Mouse (Mus musculus) lung, embryonic 14.5 days (tissue): Measurements from ENCODE around the gene Gm2832. TPM values are rescaled to one million over a fixed set of nuclear protein-coding genes. Genes with fewer than 3 reads are reported as not detected.
"Not testable (repeated sequence)": the region's sequence is repeated elsewhere in the genome, so short reads cannot be mapped to it uniquely, and the experiment has no call there.

Experiments used
- ATAC-seq: fragments of 200-750 bp; cut with Nextera tagmentation; 2 replicates; pipeline ENCODE4 v1.8.0; 2017; ENCODE audit warnings: mild to moderate bottlenecking, moderate TSS enrichment, moderate library complexity; ENCODE audit not compliant: insufficient read depth
- DNase-seq: peaks from one replicate; pipeline ENCODE4 v3.0.0-alpha.2; 2015
- H3K27ac ChIP-seq: fragments of 300-500 bp; sonication (generic); 2 replicates; pipeline ENCODE4 v1.5.1; 2014; ENCODE audit warnings: low read depth, mild to moderate bottlenecking, moderate library complexity
- H3K27me3 ChIP-seq: fragments of 300-500 bp; sonication (generic); 2 replicates; pipeline ENCODE4 v1.6.1; 2014; ENCODE audit warnings: low read length, control low read depth; ENCODE audit not compliant: insufficient read depth
- H3K36me3 ChIP-seq: fragments of 300-500 bp; sonication (generic); 2 replicates; pipeline ENCODE4 v1.6.1; 2014; ENCODE audit warnings: control low read depth; ENCODE audit not compliant: insufficient read depth
- H3K4me1 ChIP-seq: fragments of 300-500 bp; sonication (generic); 2 replicates; pipeline ENCODE4 v1.6.1; 2014; ENCODE audit warnings: antibody characterized with exemption, control low read depth; ENCODE audit not compliant: insufficient read depth
- H3K4me2 ChIP-seq: fragments of 300-500 bp; sonication (generic); 2 replicates; pipeline ENCODE4 v1.6.1; 2014; ENCODE audit warnings: mild to moderate bottlenecking
- H3K4me3 ChIP-seq: fragments of 300-500 bp; sonication (generic); 2 replicates; pipeline ENCODE4 v1.5.1; 2014; ENCODE audit warnings: low read depth, low read length
- H3K9ac ChIP-seq: fragments of 300-500 bp; sonication (generic); 2 replicates; pipeline ENCODE4 v1.6.1; 2014
- H3K9me3 ChIP-seq: fragments of 300-500 bp; sonication (generic); 2 replicates; pipeline ENCODE4 v1.6.1; 2016; ENCODE audit warnings: low read depth, low read length, control low read depth
- CTCF ChIP-seq: IDR thresholded peaks from 2 replicates; pipeline ENCODE4 v1.5.1; 2016; ENCODE audit warnings: antibody characterized with exemption, low read depth
- WGBS: fragments of 180-500 bp; shearing (Covaris S2); extraction: QIAGEN DNeasy Blood & Tissue Kit; methylation state at CpG from one replicate; pipeline ENCODE4 v1.1.7; 2014; 5-methylcytosine and 5-hydroxymethylcytosine counted together
- polyA plus RNA-seq: library from polyadenylated mRNA; unstranded; fragments of >200 nt; fragmentation: Nextera tagmentation; extraction: Ambion mirVana; gene quantifications from 2 replicates; pipeline ENCODE4 v1.2.1, GENCODE M21; 2014

Gene Gm2832
- polyA plus RNA-seq = 0.17 TPM in 1 of 2 replicates, not detected in the other

DNA sequence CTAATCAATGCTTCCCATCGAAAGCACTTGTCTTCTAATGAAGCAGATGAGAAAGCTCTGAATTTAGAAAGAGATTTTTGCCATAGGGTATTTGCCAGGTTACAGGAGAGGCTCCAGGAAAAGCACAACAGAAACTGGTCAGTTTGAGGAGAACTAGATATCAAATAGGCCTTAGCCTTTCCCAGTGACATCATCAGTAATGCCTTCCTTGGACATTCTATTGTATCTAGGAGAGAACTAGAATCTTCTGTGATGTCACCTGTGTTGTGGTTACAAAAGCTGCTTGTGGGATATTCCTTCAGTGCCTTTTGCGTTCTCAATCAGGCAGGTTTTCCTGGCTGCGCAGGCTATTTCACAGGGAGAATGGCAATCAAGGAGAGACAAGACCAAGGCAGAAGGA is at the start of gene Gm2832:
Gm2832 (plus strand) TSS at position 301 of the 400 bp plus-strand sequence.
- not testable (repeated sequence) for H3K27me3 ChIP-seq, DNase-seq, H3K4me1 ChIP-seq, ATAC-seq, H3K27ac ChIP-seq, H3K4me3 ChIP-seq, H3K36me3 ChIP-seq, H3K4me2 ChIP-seq, H3K9ac ChIP-seq, H3K9me3 ChIP-seq
- 82% methylated on average over 2 of the region's 3 CpGs for WGBS

DNA sequence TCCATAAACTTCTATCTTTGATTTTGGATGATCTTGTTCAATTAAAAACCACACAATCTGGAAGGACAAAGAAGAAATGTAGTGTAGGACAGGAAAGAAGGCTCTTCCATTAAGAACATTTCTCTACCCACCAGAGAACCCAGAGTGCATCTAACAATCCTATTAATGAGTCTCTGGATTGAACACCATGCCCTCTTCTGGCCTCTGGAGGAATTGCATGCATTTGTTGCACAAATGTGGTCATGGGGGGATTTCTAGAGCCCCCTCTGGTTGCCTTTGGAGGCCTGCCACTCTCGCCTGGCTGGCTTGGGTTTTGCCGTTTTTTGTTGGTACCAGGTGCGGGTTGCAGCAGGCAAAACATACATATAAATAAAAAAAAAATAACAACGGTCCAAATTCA is 15.3 kb upstream of the Gm2832 start:
- H3K4me2 ChIP-seq, H3K4me1 ChIP-seq, H3K9ac ChIP-seq, H3K27ac ChIP-seq, H3K4me3 ChIP-seq, H3K27me3 ChIP-seq, H3K9me3 ChIP-seq, ATAC-seq, DNase-seq, H3K36me3 ChIP-seq: not testable (repeated sequence)
- WGBS = 52% methylated on average over 4 of the region's 4 CpGs
- TF ChIP-seq CTCF = peak; percentile 22; the same call in 1 of the 2 replicates

GRCm38 (mm10) chr14:41263853-41264755 is 14.5 kb upstream of the Gm2832 start:
- peak; percentile 70 for ATAC-seq
- not testable (repeated sequence) for H3K27ac ChIP-seq, H3K9me3 ChIP-seq, H3K27me3 ChIP-seq, H3K4me1 ChIP-seq, H3K36me3 ChIP-seq, DNase-seq, H3K9ac ChIP-seq
- H3K4me3 ChIP-seq = peak overlapping the region; percentile 12; the same call in 1 of the 2 replicates
- peak overlapping the region; percentile 50; the same call in 1 of the 2 replicates for H3K4me2 ChIP-seq
- 4% methylated on average over 26 of the region's 29 CpGs for WGBS

DNA sequence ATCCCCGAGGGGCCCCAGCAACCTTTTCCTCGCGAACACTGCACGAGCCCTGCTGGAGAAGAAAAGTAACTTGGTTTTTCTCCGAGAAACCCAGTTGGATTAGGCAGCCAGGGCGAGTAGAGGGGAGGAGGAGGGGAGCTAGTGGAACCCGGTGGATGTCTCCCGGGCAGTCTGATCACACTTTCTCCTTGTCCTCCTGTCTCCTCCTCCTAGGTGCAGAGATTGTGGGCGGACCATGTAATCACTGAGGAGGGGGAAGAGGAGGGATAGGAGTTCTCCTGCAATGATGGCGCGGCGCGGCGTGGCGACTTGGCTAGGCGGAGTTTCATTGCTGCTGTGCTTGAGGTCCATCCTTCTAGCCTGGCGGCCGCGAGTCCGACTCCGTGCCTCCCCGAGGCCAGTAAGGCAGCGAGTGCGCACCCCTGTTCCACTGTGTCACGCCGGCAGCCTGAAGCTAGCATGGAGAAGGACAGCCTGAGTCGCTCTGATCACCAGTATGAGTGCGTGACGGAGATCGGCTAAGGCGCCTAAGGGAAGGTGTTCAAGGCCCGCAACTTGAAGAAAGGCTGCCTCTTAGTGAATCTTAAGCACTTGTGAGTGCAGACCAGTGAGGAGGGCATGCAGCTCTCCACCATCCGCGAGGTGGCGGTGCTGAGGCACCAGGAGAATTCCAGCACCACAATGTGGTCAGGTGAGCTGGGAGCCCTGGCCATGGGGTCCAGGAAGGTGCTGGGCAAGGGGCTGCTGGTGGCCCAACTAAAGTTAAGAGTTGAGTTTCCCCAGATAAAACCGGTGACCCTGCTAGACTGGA is 13.6 kb upstream of the Gm2832 start:
- peak; percentile 35 for DNase-seq
- Histone ChIP-seq H3K4me2 (peak overlapping the region; percentile 50; the same call in 1 of the 2 replicates), H3K4me3 (peak overlapping the region; percentile 3; the same call in 1 of the 2 replicates)
- H3K27ac ChIP-seq, H3K27me3 ChIP-seq, H3K9me3 ChIP-seq, H3K36me3 ChIP-seq, H3K9ac ChIP-seq, H3K4me1 ChIP-seq: not testable (repeated sequence)
- WGBS = under 1% methylated on average over 20 of the region's 36 CpGs
- TF ChIP-seq CTCF = peak; percentile 47
- ATAC-seq = peak; percentile 88

GRCm38 (mm10) chr14:41285965-41286364 is 7.4 kb downstream of the Gm2832 start:
- 0% methylated on average over 1 of the region's 1 CpGs for WGBS
- not testable (repeated sequence) for H3K4me1 ChIP-seq, DNase-seq, H3K36me3 ChIP-seq, H3K9ac ChIP-seq, H3K27me3 ChIP-seq, H3K9me3 ChIP-seq, H3K27ac ChIP-seq, ATAC-seq, H3K4me3 ChIP-seq, H3K4me2 ChIP-seq

Other genes starting within 250 kb of the Gm2832 start
- not detected in 2 replicates for gene Dydc2, start 209.6 kb upstream of the Gm2832 start, polyA plus RNA-seq
- not detected in 2 replicates for gene Dydc1, start 205.9 kb upstream of the Gm2832 start, polyA plus RNA-seq
- gene Mat1a, start 173.8 kb upstream of the Gm2832 start, polyA plus RNA-seq = 2.6 and 4.0 TPM in 2 replicates
- gene Sftpa1, start 147.0 kb upstream of the Gm2832 start, polyA plus RNA-seq = 28.1 and 29.4 TPM in 2 replicates
- gene Mbl1, start 127.3 kb upstream of the Gm2832 start, polyA plus RNA-seq = not detected in 2 replicates
- not detected in 2 replicates for gene Sftpd, start 93.7 kb upstream of the Gm2832 start, polyA plus RNA-seq
- not detected in 2 replicates for gene Gm5798, start 69.8 kb downstream of the Gm2832 start, polyA plus RNA-seq
- not detected in 2 replicates for gene Gm7945, start 107.6 kb downstream of the Gm2832 start, polyA plus RNA-seq
- gene Gm6482, start 129.5 kb downstream of the Gm2832 start, polyA plus RNA-seq = not detected in 2 replicates
- gene Gm7954, start 174.7 kb downstream of the Gm2832 start, polyA plus RNA-seq = not detected in 2 replicates
- not detected in 2 replicates for gene Gm3486, start 210.7 kb downstream of the Gm2832 start, polyA plus RNA-seq